9 mouse cellular contexts compared by ENCODE assay signal in the genomic region with DNA sequence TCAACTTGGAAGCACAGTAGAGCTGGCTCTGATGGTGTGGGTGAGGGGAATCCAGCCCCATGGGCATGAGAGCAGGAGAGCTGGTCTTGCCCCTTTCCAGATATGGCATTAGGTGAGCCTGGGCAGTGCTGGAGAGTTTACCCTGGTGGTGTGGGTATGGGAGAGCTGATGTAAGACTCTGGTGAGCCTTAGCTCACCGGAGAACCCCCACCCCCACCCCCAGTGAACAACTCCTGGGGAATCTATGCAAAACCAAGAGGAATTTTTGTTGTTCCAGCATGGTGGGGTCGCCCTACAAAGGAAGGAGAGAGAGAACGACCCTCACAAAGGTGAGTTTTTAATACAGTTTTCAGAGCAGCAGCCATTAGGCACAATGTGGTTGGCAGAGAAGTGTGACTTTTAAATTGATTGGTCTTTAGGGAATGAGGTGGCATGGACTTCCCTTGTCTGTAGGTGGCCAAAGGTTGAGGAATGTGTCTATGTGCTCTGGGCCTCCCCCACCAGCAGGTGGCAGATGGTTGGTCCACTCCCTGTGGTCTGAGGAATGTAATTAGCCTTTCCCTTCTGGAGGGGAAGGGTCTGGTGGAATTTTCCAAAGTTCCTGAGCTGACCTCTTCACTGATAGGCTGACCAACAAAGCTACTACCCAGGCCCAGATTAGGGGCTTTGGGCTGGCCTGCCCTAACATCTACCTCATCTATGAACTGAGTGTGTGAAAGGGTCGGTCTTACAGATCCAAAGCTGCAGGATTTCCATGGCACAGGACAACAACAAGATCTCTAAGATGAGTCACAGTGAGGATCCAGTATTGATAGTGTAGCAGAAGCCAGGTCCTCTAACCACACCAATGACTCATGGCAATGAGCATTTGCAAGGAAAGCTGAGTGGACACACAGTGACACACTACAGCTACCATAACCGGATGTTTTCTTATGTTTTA.
DNase-seq lines count a peak whose midpoint lies in the region; ATAC-seq lines count a peak whose summit lies in the region.
"Had no signal": no experiment of that assay in that cellular context is flagged by ENCODE, and none has a peak within 500 bp of the region (broad histone marks: within the 10 kb centered on the region; RNA-seq: fewer than 3 reads in every experiment).

No protein-coding gene starts in this region.

- no peaks in the 10 kb centered on the region for H3K36me3 ChIP-seq in kidney, embryonic 14.5 days (ENCODE audit: control insufficient read depth, insufficient read depth, low read length)
- no peaks in the 10 kb centered on the region for H3K36me3 ChIP-seq in kidney, embryonic 16.5 days (ENCODE audit: insufficient read depth, low read length)
- H3K36me3 ChIP-seq: midbrain, embryonic 12.5 days had no signal

- ATAC-seq in kidney, embryonic 14.5 days (ENCODE audit: low FRiP score, low TSS enrichment): 0 out of 2 replicates have a peak, but pooled peaks have one; percentile 39
- ATAC-seq in kidney, embryonic 16.5 days (ENCODE audit: low FRiP score, low TSS enrichment): peak; percentile 74
- peak; percentile 84 for ATAC-seq in megakaryocyte progenitor cell, adult 5-6 weeks (replicated peaks; ENCODE audit: poor library complexity)

- H3K27ac ChIP-seq in kidney, embryonic 14.5 days (ENCODE audit: low read depth, low read length): no peak overlapping the region
- H3K27ac ChIP-seq in kidney, embryonic 16.5 days (ENCODE audit: low read length): no peak overlapping the region
- H3K27ac ChIP-seq: midbrain, embryonic 12.5 days had no signal

- H3K4me3 ChIP-seq in kidney, embryonic 14.5 days (ENCODE audit: low read length): no peak overlapping the region
- no peak overlapping the region for H3K4me3 ChIP-seq in kidney, embryonic 16.5 days (ENCODE audit: low read length)
- H3K4me3 ChIP-seq: midbrain, embryonic 12.5 days had no signal

- 87% methylated on average over 5 of the region's 5 CpGs for WGBS in kidney, embryonic 14.5 days
- WGBS in kidney, embryonic 16.5 days: 87% methylated on average over 5 of the region's 5 CpGs

- H3K9me3 ChIP-seq in kidney, embryonic 14.5 days (ENCODE audit: control insufficient read depth, low read length): no peaks in the 10 kb centered on the region
- no peaks in the 10 kb centered on the region for H3K9me3 ChIP-seq in kidney, embryonic 16.5 days (ENCODE audit: low read length)
- H3K9me3 ChIP-seq: midbrain, embryonic 12.5 days had no signal

- no peak for DNase-seq in kidney, adult 8-10 months
- peak; percentile 95 for DNase-seq in R1 (ENCODE audit: low read depth, low spot score)
- DNase-seq in layer of hippocampus, adult 9-10 months (ENCODE audit: low spot score): no peak
- no peak for DNase-seq in urinary bladder, postnatal 10 days (ENCODE audit: low spot score)
- DNase-seq in right cerebral cortex, postnatal 14 days: no peak

- no peaks in the 10 kb centered on the region for H3K27me3 ChIP-seq in kidney, embryonic 14.5 days (ENCODE audit: control insufficient read depth, insufficient read depth, low read length)
- H3K27me3 ChIP-seq in kidney, embryonic 16.5 days (ENCODE audit: insufficient read depth, low read length): no peaks in the 10 kb centered on the region
- H3K27me3 ChIP-seq: midbrain, embryonic 12.5 days had no signal

- no peak overlapping the region for H3K4me2 ChIP-seq in kidney, embryonic 14.5 days (replicated peaks; ENCODE audit: low read depth, low read length)
- no peak overlapping the region for H3K4me2 ChIP-seq in kidney, embryonic 16.5 days (replicated peaks; ENCODE audit: low read depth, low read length)
- H3K4me2 ChIP-seq: midbrain, embryonic 12.5 days had no signal

- no peak overlapping the region for H3K9ac ChIP-seq in kidney, embryonic 14.5 days (ENCODE audit: low read depth, low read length)
- H3K9ac ChIP-seq in kidney, embryonic 16.5 days (replicated peaks; ENCODE audit: low read length): no peak overlapping the region
- H3K9ac ChIP-seq: midbrain, embryonic 12.5 days had no signal

- no peaks in the 10 kb centered on the region for H3K4me1 ChIP-seq in kidney, embryonic 14.5 days (ENCODE audit: control insufficient read depth, insufficient read depth, low read length)
- H3K4me1 ChIP-seq in kidney, embryonic 16.5 days (ENCODE audit: insufficient read depth, low read length): no peaks in the 10 kb centered on the region
